Mouse (Mus musculus) olfactory bulb, adult 2 months (tissue): ENCODE measurements around the gene Gm49355.

Experiments
- CTCF ChIP-seq: fragments of 200-500 bp; IDR thresholded peaks from 2 replicates; pipeline ENCODE4 v1.5.1; 2012; ENCODE audit warnings: low read depth, mild to moderate bottlenecking, low read length, moderate library complexity; ENCODE audit not compliant: insufficient read depth
- POLR2A ChIP-seq: fragments of 200-500 bp; IDR thresholded peaks from 2 replicates; pipeline ENCODE4 v1.6.1; 2012; ENCODE audit warnings: mild to moderate bottlenecking, low read depth, low read length, moderate library complexity; ENCODE audit not compliant: insufficient read depth

DNA sequence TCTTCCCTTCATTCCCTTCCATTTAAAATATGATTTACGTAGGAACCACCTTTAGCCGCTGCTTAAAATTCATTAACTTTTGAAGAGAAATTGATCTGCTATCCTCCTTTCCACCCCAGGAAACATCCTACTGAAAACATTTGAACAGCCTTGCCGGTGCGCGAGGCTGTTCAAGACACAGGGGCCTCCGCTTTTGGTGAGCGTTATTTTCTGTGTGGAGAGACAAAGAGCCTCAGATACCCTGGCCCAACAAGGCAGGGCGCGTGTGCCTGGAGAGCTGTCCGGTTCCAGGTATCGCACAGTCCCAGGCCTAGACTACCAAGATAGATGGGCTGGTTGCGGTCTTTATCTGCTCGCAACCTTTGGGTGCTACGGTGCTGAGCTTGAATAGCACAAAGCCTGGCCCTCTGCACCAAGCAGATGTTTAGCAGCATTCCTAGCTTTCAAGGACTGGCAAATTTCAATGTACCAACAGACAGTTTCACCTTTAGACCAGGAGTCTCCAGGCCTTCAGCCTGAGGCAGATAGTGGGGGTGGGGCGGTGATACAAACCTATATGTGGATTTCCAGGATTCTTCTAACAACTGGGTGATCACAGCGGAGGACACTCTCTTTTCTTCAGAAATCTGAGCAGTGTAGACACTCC is 66.6 kb downstream of the Gm49355 start:
- TF ChIP-seq POLR2A (no peak), CTCF (no peak)
